Mouse (Mus musculus): ENCODE data around the gene Sertad1. TPM values are rescaled to one million over a fixed set of nuclear protein-coding genes. Genes with fewer than 3 reads are reported as not detected.
A peak's percentile ranks its signal among the peaks of the same experiment; 100 is the strongest.

Gene Sertad1
- polyA plus RNA-seq, 1 experiment: 21.9 TPM

GRCm38 (mm10) chr7:27447419-27448286, 39.1 kb upstream of the Sertad1 start, which contains the start of the genes Sptbn4 and Blvrb:
Gene Sptbn4 (minus strand): TSS chr7:27447686.
Gene Blvrb (plus strand): TSS chr7:27447978.
- peak; percentile 98 to 99 for DNase-seq (ENCODE audit: low read depth in 1 of 2, low spot score in 2 of 2)
- 1% methylated on average over 54 of the region's 54 CpGs for WGBS
- peak within 1 kb of the TSS; percentile 58 for H3K27ac ChIP-seq (ENCODE audit: insufficient read depth, low read length)
- H3K4me1 ChIP-seq (ENCODE audit: control insufficient read depth, insufficient read depth, insufficient read length): peaks cover 21% of the 10 kb centered on the region; the same call in 1 of the 2 replicates
- peak within 1 kb of the TSS; percentile 77 for H3K4me3 ChIP-seq (ENCODE audit: extremely low read depth, insufficient read depth, insufficient read length)
- H3K36me3 ChIP-seq (ENCODE audit: control insufficient read depth, insufficient read depth, low read length): no peaks in the 10 kb centered on the region
- peaks cover 11% of the 10 kb centered on the region for H3K27me3 ChIP-seq (ENCODE audit: control insufficient read depth, insufficient read depth, low read length)
- TF ChIP-seq POLR2A (IDR thresholded peaks at IDR 0.05; ENCODE audit: low read depth, low read length): peak; percentile 54
- no peak for TF ChIP-seq CTCF (IDR thresholded peaks at IDR 0.05; ENCODE audit: extremely low read depth, insufficient read depth, insufficient read length, insufficient replicate concordance)

DNA sequence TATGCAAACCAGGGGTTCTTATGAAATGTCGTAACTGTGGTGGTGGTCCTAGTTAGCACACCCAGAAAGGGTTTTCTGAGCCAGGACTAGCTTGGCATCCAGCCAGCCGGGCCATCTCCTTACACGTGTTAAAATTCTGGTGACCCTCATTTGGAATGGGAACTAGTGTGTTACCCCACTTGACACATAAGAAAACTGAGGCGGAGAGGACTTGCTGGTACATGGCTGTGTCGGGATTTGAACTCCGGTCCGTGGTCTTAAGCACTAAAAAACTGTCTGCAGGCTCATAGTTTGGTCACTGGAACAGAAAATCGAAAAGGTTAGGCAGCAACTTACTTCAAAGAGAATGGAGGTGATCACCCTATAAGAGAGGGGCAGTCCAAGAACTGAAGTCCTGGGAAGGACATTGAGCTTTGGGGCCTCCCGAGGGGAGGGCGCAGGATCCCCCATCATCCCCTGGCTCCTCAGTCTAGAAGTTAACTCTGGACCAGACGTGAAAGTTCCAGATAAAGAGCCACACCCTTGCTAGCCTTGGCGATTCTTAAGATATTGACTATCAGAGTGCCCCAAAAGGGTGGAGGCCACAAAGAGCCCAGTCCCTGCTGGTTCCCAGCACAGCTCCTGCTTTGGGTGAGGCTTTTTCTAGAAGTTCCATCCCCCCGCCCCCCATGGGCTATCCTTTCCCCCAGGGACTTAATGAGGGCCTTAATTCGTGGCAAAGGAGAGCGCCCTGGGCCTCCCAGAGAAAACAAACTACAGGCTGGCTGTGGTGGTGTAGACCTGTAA, 38.1 kb upstream of the Sertad1 start:
- 54% methylated on average over 15 of the region's 15 CpGs for WGBS
- no peak for DNase-seq (ENCODE audit: low read depth in 1 of 2, low spot score in 2 of 2)
- Histone ChIP-seq H3K36me3 (ENCODE audit: control insufficient read depth, insufficient read depth, low read length) (no peaks in the 10 kb centered on the region), H3K4me3 (ENCODE audit: extremely low read depth, insufficient read depth, insufficient read length) (peak overlapping the region; percentile 77), H3K4me1 (ENCODE audit: control insufficient read depth, insufficient read depth, insufficient read length) (peaks cover 21% of the 10 kb centered on the region; the same call in 1 of the 2 replicates), H3K27ac (ENCODE audit: insufficient read depth, low read length) (peak overlapping the region; percentile 58), H3K27me3 (ENCODE audit: control insufficient read depth, insufficient read depth, low read length) (peaks cover 11% of the 10 kb centered on the region)
- no peak for TF ChIP-seq POLR2A (IDR thresholded peaks at IDR 0.05; ENCODE audit: low read depth, low read length)
- no peak for TF ChIP-seq CTCF (IDR thresholded peaks at IDR 0.05; ENCODE audit: extremely low read depth, insufficient read depth, insufficient read length, insufficient replicate concordance)

- Histone ChIP-seq H3K27me3 (ENCODE audit: control insufficient read depth, insufficient read depth, low read length) (peaks cover 11% of the 10 kb centered on the region), H3K27ac (ENCODE audit: insufficient read depth, low read length) (peak overlapping the region; percentile 58; the same call in 1 of the 2 replicates), H3K4me3 (ENCODE audit: extremely low read depth, insufficient read depth, insufficient read length) (no peak overlapping the region), H3K36me3 (ENCODE audit: control insufficient read depth, insufficient read depth, low read length) (no peaks in the 10 kb centered on the region), H3K4me1 (ENCODE audit: control insufficient read depth, insufficient read depth, insufficient read length) (peaks cover 22% of the 10 kb centered on the region; the same call in 1 of the 2 replicates)
- WGBS: 57% methylated on average over 10 of the region's 10 CpGs
- DNase-seq (ENCODE audit: low read depth in 1 of 2, low spot score in 2 of 2): peak in 1 of 2 experiments; percentile 53
- TF ChIP-seq POLR2A (IDR thresholded peaks at IDR 0.05; ENCODE audit: low read depth, low read length) (no peak), CTCF (IDR thresholded peaks at IDR 0.05; ENCODE audit: extremely low read depth, insufficient read depth, insufficient read length, insufficient replicate concordance) (peak; percentile 34; the same call in 1 of the 2 replicates)
These were observed 37.4 kb upstream of the Sertad1 start for GRCm38 (mm10) chr7:27449256-27449862.

- no peak overlapping the region for H3K4me3 ChIP-seq (ENCODE audit: extremely low read depth, insufficient read depth, insufficient read length)
- peaks cover 28% of the 10 kb centered on the region; the same call in 1 of the 2 replicates for H3K4me1 ChIP-seq (ENCODE audit: control insufficient read depth, insufficient read depth, insufficient read length)
- peak overlapping the region; percentile 56 for H3K27ac ChIP-seq (ENCODE audit: insufficient read depth, low read length)
- peak in 1 of 2 experiments; percentile 50 for DNase-seq (ENCODE audit: low read depth in 1 of 2, low spot score in 2 of 2)
- 23% methylated on average over 2 of the region's 2 CpGs for WGBS
- no peaks in the 10 kb centered on the region for H3K36me3 ChIP-seq (ENCODE audit: control insufficient read depth, insufficient read depth, low read length)
- TF ChIP-seq CTCF (IDR thresholded peaks at IDR 0.05; ENCODE audit: extremely low read depth, insufficient read depth, insufficient read length, insufficient replicate concordance) (no peak), POLR2A (IDR thresholded peaks at IDR 0.05; ENCODE audit: low read depth, low read length) (no peak)
- H3K27me3 ChIP-seq (ENCODE audit: control insufficient read depth, insufficient read depth, low read length): peaks cover 3% of the 10 kb centered on the region
These were observed 35.4 kb upstream of the Sertad1 start for GRCm38 (mm10) chr7:27451359-27451758.

- 76% methylated on average over 13 of the region's 13 CpGs for WGBS
These were observed 34.4 kb upstream of the Sertad1 start for GRCm38 (mm10) chr7:27452206-27452770.

More at GRCm38 (mm10) chr7:27452206-27452770, 34.4 kb upstream of the Sertad1 start:
- no peak for DNase-seq (ENCODE audit: low read depth in 1 of 2, low spot score in 2 of 2)
- H3K36me3 ChIP-seq (ENCODE audit: control insufficient read depth, insufficient read depth, low read length): no peaks in the 10 kb centered on the region
- H3K4me1 ChIP-seq (ENCODE audit: control insufficient read depth, insufficient read depth, insufficient read length): peaks cover 20% of the 10 kb centered on the region; the same call in 1 of the 2 replicates
- TF ChIP-seq CTCF (IDR thresholded peaks at IDR 0.05; ENCODE audit: extremely low read depth, insufficient read depth, insufficient read length, insufficient replicate concordance): no peak
- no peak for TF ChIP-seq POLR2A (IDR thresholded peaks at IDR 0.05; ENCODE audit: low read depth, low read length)
- no peak overlapping the region for H3K4me3 ChIP-seq (ENCODE audit: extremely low read depth, insufficient read depth, insufficient read length)
- no peaks in the 10 kb centered on the region for H3K27me3 ChIP-seq (ENCODE audit: control insufficient read depth, insufficient read depth, low read length)
- peak overlapping the region; percentile 66 for H3K27ac ChIP-seq (ENCODE audit: insufficient read depth, low read length)

Data from spleen, adult 2 months (tissue).